Mouse (Mus musculus) fibroblast of lung, adult 2 months (primary cell): ENCODE measurements around the gene Stk32c.

Experiments used
- DNase-seq: peaks from one replicate; pipeline ENCODE4 v3.0.0-alpha.2; 2011; ENCODE audit warnings: low read depth

The Stk32c gene

DNA sequence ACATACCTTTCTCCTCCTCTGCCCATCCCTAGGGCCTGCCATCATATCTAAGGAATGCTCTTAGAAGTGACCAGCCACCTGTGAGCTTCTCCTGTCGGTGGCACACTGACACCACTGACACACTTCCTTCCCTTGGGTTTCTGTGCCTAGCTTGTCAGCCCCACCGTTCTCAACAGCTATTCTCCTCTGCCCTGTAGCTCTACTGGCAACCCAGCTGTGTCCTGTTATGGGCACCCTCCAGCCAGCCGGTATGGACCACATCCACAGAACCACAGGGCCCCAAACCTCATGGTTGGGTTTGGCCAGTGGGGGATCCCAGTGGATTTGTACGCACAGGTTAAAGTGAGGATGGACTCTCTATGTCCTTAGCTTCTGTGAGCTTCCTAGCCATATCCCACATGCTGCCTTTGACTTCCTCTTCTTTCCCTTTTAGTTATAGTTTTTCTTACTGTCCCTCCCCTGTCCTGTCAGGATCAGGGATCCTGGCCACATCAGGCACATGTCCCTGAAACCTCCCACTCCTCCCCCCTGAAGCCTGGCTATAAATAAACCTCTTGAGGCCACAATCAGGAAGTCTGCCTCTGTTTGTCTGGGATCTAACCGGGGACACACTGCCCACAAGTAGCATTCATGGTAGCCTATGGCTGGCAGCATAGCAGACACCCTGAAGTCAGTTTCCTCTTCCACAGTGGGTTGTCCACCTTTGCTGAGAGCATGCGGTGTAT lies 15.5 kb upstream of the Stk32c start:
- DNase-seq: no peak

DNA sequence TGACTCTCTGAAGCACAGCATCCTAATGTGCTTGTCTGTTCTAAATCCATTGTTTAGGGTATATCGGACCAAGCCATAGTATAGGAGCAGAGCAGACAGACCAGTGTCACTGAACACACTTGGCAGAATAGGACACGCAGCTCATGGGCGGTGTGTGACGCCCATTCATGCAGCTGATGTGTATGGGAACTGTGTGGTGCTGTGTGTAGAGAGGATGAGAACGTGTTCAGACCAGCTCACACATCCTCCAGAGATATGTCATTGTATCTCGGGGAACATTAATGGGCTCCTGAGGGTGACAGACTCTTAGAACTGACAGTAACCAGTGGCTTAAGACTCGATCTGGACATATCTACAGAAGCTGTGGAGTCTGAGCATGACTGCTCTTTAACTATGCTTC lies 13.3 kb upstream of the Stk32c start:
- no peak for DNase-seq

DNA sequence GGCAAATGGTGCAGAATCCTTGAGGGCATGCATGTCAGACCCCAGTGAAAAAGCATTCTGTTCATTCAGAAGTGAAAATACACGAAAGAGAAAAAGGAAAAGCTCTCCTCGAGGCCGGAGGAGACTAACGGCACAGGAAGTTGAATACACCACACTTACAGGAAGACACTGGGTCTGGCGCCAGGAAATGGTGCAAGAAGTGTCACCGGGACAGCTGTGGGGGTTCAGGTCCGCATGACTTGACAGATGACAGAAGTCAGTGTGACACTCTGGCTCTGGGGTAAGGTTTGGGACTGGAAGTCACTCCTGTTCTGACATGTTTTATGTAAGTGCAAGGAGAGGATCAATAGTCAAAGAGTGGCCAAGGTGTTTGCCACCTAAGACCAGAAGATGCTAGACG lies 11.6 kb upstream of the Stk32c start:
- DNase-seq: no peak

DNA sequence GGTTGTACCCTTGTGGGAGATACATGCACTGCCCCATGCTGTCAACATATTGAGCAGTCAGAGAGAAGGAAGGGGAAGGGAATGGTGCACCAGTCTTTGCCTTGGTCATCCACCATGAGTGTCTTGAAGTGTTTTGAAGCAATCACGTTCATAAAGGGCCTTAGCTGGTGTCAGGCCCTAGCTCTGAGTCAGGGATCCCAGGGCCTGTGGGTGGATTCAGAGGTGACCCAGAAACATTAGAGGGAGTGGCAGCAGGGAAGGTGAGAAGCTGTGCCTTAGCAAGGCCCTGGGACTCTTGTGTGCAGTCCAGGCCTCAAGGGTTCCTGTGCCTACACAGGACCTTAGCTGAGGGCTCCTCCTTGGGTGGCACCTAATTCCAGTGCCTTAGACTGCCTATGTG lies 11.0 kb upstream of the Stk32c start:
- DNase-seq: no peak

DNA sequence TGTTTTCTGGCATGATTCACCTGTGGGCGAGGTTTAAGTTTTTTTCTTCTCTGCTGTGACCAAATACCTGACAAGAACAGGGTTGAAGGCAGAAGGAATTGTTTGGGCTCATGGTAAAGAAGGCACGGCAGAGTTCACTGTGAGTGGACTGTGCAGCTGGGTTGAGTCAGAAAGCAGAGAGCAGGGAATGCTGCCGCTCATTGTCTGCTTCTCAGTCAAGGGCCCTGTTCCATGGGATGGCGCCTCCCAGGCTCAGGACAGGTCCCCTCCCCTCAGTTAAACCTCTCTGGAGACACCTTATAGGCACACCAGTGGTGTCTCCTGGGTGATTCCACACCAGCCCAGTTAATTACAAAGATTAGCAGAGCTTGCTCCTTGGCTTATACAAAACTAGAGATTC lies 9.2 kb upstream of the Stk32c start:
- no peak for DNase-seq

DNA sequence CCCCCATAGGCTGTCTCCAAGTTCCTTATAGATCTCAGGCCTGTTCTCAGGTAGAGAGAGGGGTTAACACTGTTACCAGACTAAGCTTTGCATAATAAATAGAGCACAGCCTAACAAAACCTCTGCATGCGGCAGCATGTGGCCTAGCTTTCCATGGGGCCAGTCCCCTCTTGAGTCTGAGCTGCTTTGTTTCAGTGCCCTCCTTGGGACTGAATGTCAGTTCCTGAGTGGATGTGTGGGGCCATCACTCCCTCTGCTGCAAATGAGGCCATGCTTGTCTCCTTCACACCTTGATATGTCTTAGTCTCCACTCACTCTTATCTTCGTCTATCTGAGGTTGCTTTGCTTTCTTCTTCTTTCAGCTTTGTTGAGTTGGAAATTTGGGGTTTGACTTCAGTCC lies 8.7 kb upstream of the Stk32c start:
- no peak for DNase-seq

DNA sequence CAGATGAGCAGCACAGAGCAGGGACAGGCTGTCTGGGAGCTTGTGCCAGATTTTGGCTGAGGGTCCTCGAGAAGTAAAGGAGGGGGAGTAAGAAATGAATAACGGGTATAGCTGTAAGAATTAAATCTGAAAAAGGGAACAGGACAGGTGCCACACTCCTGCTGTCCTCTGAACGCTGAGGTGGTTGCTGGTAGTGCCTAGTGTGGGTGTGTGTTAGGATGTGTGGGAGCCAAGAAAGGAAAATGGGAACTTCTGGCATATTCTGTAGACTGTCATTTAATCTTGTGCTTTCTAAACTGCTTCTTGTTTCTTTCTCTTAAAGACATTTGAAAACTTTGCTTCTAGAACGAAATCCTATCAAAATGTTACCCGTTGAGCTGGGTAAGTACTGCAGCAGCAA lies 8.0 kb upstream of the Stk32c start:
- DNase-seq: no peak

DNA sequence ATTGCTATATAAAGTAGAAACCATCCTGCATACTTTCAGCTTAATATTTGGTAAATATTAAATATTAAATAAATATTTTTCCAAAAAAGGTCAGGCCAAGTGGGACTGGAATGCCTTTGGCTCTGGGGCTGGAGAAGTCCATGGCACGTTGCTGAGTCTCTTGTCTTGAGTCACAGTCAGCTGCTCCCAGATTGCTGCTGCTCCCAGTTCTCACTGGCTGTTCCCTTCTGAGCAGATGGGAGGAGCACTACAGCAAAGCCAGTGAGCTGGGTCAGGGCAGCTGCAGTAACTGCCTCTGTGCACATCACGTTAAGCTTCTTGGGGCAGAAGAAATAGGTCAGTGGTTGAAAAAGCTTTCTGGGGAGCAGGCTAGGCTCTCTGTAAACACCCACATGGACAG lies 7.2 kb upstream of the Stk32c start:
- peak; percentile 82 for DNase-seq

DNA sequence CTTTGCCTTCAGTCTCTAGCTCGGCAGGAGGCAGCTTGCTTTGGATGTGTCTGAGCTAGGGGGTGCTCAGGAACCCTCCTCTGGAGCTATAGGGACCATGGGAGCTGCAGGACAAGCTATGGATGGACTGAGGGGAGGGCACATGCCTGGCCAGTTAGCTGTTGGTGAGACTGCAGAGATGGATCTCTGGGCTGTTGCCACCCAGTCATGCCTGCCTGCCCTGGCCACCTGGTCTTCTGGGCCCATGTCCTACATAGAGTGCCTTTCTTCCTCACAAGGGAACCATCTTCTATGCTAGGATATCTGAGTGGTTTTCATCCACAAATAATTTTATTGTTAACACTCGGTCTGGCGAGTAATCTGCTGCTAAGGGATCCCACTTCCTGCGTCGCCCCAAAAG lies 6.4 kb upstream of the Stk32c start:
- DNase-seq: no peak

DNA sequence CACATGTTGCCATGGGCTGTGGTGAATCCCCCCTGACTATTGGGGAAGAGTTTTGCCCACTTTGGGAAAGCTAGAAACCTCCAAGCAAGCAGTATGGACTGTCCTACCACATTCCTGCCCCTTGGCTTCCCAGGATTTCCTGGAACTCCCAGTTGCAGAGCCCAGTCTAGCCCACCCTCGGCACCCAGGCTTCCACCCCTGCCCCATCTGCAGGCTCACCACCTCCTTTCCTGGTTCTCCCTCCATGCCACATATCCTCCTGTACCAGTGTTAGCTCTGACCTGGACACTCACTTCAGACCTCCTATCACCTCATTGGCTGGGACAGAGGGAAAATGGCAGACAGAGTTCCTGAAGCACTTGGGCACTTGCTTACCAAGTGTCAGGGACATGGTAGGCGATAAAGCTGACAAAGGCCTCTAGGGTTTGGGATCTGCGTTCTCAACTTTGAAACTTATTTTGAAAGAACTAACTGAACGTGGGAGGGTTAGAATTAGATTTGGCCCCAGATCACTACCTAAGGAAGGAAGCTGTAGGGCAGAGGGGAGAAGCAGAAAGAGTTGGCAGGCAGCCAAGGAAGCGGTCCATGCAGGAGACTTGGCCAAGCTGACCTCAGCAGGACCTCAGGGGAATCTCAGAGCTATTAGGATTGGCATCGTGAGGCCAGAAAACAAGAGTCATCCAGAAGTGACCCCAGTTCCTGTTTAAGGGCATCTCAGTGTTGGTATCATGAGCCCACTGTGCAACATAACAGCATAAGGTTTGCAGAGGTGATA lies 5.7 kb upstream of the Stk32c start:
- no peak for DNase-seq

DNA sequence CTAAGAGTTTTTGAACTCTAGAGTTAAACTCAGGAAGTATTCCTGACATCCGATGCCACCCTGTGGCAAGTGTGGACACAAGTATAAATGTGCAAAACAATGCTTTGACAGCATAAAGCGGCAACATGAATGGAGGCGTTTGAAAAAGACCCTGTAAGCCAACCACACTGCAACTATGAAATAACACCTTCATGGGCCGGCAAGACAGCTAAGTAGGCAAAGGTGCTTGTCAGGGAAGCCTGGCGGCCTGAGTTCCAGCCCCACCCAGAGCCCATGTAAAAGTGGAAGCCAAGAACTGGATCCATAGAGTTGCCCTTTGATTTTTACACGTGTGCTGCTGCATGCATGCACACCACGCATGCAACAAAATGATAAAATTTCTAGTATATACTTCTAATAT lies 3.9 kb upstream of the Stk32c start:
- no peak for DNase-seq

DNA sequence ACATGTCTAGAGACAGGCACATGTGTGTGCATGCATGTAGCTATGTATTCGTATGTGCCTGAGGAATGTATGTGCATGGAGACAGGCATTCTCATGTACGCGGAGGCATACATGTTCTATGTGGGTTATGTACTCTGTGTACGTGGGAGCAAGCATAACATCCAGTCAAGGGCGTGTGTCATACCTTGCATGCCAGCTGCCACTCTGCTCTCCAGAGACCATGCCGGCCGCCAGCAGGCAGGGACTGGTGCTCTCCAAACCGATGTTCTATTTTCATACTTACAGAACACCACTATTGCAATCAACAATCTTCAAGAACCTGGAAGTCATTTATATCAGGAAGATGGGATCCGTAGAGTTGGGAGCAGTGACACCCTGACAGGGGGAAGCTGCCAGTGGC lies 3.4 kb upstream of the Stk32c start:
- DNase-seq: no peak

DNA sequence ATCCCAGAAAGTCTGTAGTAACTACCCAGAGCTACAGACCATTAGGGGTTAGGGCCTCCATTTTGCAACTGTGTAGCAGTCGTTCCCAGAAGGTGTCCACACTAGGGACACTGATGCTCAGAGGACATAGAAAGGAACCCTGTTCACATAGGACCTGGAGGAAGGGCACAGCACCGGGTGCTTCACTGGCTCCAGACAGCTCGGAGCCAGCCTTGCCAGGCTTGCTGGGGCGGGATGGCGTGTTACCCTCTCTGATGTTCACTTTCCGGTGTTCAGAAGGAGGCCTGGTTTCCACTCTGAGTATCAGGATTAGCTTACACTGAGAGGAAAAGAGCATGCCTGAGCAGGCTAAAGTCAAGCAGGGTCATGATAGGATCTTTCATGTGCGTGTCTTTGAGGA lies 2.8 kb upstream of the Stk32c start:
- no peak for DNase-seq

DNA sequence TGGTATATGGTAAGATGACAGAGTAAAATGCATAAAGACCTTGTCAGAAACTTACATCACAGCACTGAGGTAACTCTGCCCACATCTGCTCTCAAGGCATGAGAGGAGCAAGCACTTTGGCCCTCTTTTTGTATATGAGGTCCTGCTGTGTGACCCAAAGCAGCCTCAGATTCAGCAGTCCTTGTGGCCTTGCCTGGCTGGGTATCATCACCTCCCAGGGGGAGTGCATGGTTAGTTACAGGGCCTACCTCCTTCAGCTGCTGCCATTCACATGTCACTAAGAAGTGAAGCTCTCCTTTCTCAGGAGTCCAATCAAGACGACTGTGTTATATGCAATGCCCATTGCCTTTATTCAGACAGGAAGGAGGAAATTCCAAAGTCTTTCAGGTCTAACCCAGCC lies 2.4 kb upstream of the Stk32c start:
- DNase-seq: no peak

DNA sequence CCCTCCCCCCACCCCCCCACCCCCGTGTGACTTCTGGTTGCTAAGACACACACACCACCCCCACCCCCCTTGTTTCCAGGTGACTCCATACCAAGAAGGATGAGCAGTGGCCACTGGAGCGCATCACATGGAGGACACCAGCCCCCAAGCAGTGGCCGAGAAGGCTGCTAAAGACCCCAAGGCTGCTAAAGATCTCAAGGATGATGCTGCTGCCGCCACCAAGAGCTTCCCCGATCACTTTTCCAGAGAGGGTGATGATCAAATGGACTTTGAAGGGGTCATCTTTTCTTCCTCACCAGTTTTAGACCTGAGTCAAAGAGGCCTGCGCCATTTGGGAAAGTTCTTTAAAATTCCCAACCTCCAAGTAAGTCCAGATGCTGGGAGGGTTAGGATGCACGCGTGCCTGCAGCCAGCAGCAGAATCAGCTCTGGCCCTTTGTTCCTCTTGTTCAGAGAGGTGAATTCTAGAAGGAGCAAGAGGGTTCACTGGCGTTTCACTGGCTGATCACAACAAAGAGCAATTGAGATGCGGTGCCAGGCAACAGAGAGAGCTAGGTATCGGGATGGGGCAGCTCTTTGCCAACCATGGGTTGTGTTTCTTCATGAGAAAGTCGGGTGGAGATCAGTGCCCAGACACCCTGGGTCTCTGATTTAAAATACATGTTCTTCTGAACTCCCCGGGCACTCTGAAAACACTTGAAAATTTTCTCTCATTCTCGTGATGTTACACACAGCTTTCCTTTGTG lies 1.7 kb upstream of the Stk32c start:
- DNase-seq: no peak

DNA sequence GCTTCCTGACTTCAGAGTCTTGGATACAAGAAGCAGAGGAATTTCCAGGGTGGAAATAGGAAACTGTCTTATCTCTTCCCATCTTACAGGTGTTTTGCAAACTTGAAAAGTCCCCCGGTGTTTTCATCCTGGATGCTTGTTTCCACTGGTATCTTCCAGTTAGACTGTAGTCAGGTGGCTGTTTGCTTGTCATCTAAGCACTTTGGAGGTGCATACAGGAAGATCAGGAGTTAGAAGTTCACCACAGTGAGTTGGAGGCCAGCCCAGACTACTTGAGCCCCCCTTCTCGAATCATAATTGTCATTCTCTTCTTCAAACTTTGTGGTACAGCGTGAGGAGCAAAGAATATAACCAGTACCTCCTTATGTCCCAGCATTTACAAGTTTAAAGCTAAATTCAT lies 1.1 kb upstream of the Stk32c start:
- DNase-seq: no peak

DNA sequence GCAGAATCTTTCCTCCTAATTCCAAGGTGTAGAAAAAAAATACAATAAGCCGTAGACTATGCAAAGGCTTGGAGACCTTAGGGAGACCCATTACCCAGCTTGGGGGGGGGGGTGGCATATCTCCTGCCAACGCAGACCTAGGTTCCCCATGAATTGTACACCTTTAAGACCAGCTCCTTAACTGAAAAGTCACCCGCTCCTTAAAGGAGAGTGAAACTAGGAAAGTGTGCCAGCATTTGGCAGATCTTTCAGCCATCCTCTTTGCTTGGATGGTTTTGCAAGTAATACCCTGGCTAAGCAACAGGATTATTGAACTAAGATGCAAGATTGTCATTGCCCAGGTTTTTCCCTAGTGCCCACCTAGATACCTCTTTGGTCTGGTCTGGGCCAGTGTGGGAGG lies 644 bp upstream of the Stk32c start:
- no peak for DNase-seq

DNA sequence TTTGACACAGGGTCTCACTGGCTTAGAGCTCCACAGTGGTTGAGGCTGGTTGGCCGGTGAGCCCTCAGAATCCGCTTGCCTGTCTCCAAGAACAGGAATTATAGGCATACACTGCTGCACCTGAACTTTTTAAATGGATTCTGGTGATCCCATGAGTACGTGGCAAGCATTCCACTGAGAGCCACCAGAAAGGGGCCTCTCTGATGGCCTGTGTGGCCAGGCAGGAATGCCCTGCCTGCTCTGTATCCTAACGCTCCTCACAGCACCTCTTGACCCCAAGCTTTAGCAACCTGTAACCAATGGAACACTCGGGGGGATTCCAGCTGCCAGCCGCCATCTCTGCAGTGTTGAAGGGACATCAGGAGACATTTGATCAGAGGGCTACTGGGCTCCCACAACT lies 1.3 kb downstream of the Stk32c start:
- DNase-seq: no peak

DNA sequence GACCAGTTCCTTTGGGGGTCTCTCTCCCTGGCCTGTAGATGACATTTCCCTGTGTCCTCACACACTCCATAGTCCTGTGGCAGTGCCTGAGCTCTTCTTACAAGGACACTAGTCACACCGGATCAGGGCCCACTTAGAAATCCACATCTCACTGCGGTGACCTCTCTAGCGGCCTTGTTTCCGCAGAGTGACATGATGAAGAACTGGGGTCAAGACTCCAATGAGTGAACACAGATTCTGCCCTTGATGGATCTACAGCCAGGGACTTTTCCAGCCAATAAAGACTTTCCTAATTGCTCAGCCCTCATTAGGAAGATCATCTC lies 4.4 kb downstream of the Stk32c start:
- no peak for DNase-seq

DNA sequence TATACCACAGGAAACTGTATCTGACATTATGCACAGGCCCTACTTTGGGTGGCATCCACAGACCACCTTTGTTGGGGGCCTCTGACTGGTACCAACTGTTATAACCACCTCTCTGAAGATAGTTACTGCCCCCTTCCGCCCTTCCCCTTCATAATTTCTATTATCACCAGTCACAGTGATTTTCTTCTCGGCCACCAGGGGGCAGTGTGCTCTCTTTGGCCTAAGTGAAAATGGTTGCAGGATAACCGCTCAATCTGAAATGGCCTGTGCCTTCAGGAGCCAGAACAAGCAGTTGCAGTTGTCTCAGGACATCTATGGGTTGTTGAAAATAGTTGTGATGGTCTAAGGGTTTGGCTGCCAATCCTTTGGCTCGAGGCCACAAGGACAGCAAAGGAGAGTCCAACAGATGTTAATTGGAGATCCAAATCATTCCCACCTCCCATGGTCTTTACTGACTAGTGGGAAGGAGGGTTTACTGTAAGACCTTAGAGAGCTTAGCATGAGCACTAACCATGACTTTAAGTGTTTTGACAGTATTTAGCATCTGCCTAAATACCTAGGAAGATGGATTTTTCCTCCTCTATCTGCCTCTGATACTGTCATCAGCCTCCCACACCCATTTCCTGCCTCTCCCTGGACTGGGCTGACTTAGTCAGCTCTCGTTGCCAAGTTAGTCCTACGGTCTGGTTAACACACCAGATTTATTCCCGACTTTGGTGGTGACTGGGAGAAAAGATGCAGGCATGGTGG lies 4.9 kb downstream of the Stk32c start:
- peak; percentile 29 for DNase-seq

DNA sequence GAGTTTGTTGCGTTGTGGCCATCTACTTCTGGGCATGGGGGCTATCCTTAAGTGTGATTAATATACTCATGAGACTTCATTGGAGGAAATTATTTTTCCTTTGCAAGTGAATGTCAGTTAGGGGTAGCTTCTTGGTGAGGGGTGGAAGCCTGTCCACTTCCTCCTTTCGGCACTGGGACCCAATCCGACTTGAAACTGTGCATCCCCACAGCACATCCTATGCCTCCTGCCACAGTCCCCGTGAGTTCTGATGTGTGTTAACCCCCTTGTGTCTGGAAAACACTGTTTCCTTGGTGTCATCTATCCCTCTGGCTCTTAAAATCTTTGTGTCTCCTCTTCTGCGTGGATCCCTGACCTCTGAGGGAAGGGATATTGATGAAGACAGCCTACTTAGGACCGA lies 11.9 kb downstream of the Stk32c start:
- DNase-seq: no peak

DNA sequence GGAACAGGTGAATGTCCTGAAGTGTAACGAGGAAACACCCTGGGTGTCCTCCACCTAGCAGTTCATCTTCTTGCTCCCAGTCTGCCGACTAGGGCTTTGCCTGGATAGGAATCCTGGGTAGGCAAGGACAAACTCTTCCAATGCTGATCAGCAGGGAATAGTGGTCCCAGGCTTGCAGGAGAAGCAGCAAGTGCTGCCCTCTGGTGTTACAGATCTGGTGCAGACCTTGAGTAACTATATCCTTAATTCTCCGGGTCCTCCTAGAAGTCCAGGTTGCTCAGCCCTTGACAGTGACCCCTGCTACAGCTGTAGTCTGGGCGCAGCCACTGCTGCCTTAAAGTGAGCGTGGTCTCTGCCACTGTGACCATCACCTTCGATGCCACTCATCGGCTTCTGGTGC lies 13.0 kb downstream of the Stk32c start:
- DNase-seq: no peak

DNA sequence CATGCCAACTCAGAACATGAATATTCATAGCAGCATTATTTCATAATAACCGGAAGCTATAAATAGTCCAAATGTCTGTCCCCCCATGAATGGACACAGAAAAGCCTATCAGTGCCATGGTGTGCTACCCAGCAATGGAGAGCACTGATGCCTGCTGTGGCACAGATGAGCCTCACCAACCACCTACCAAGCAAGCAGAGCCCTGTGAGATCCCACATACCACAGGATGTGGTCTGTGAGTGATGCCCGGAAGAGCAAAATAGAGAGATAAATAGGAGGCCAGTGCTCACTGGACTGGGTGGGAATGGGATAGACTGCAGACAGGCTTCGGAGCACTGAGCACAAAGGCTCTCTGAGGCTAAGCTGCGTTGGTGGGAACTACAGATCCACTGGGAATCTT lies 16.1 kb downstream of the Stk32c start:
- DNase-seq: no peak
